Mouse (Mus musculus): ENCODE results near the gene Supv3l1.
"Not testable (repeated sequence)": the region's sequence is repeated elsewhere in the genome, so short reads cannot be mapped to it uniquely, and the experiment has no call there.

Gene Supv3l1

DNA sequence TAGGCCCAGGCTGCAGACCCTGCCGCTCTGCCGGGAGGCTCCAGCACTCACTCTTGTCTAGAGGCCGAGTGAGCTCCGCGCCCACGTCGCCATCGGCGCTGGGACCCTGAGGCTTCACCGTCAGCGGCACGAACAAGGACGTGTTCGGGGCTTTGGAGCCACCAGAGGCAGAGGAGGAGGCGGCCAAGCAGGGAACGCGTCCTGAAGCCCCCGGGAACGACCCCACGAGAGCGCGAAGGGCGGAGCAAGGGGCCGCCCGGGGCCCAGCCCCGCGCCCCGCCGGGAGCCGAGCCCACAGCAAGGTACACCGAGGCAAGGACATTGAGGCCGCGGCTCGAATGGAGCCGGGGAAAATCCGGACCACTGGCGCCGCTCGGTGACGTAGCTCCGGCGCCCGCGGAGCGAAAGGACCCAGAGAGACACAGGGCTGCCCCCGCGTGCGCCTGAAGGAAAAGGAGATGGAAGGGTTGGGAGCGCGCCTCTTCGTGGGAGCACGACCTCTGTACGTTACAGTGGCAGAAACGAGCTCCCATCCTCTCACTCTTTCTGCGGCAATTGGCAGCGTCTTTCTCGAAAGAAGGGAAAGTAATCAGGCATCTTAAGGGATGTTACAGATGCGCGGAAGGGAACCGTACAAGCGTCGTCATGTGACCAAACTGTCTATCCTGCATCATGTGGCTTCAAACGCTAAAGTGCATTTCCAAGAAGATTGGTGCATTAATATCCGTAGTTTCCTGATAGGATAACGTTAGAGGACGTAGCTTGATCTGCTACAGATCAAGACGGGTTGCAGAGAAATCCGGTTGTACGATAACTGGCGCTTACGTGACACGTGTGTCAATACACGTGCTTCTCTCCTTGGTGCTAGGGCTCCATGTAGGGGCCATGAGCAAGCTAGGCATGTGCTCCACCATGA, at the start of gene Supv3l1, which contains the start of gene 4930507D05Rik:
Gene Supv3l1 (minus strand): TSS at position 375 of the 916 bp plus-strand sequence.
Gene 4930507D05Rik (plus strand): TSS at position 126 of the 916 bp plus-strand sequence.
- peak; percentile 94 for DNase-seq

- DNase-seq: not testable (repeated sequence)
Measured at GRCm38 (mm10) chr10:62491681-62492080, 42.1 kb upstream of the Supv3l1 start.

- peak; percentile 74 for DNase-seq
Measured at GRCm38 (mm10) chr10:62488266-62488665, 38.7 kb upstream of the Supv3l1 start.

- DNase-seq: peak; percentile 98
Measured at GRCm38 (mm10) chr10:62486618-62487415, 37.3 kb upstream of the Supv3l1 start, which contains the start of gene Vps26a. Gene Vps26a (minus strand): TSS chr10:62486805.

GRCm38 (mm10) chr10:62485878-62486582, 36.5 kb upstream of the Supv3l1 start:
- DNase-seq: peak; percentile 64

DNA sequence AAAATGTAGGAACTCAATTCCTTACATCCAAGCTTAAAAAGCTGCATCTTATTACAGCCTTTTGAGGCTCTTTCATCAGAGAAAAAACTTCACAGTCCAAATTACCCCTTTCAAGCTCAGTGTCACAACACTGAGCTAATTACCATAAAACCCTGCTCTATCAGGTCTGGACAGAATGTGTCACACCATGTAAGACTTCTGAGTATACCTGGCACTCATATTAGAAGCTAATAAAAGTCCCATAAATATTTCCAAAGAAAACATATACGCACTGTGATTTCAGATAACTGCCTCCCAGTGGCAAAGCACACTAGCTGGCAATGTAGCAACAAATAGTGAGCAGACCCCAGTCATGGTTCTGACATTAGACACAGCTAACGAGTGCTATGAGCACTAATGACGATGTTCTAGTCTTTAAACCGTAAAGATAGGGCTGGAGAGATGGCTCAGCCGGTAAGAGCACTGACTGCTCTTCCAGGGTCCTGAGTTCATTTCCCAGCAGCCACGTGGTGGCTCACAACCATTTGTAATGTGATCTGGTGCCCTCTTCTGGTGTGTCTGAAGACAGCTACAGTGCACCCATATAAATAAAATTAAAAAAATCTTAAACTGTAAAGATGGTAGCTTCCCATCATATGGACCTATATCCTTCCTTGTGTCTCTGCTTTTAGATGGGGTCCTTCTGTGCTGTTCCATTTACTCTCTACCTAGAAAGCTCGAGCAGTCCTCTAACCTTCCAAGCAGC, 31.7 kb upstream of the Supv3l1 start:
- no peak for DNase-seq

- DNase-seq: no peak
Measured at GRCm38 (mm10) chr10:62476980-62477379, 27.4 kb upstream of the Supv3l1 start.

DNA sequence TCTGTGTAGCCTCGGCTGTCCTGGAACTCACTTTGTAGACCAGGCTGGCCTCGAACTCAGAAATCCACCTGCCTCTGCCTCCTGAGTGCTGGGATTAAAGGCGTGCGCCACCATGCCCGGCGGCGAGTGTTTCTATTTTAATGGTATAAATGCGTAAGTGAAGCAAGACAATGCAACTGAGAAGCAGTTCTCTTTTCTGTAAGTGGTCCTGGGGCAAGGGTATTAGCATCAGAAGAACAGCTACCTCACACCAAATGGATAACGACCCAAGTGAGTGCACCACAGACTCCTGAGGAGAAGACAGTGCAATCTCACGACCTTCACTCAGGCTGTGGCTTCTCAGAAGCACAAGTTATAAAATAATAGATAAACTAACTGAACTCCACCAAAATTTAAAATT, 25.4 kb upstream of the Supv3l1 start:
- no peak for DNase-seq

- no peak for DNase-seq
Measured at GRCm38 (mm10) chr10:62471105-62471504, 21.6 kb upstream of the Supv3l1 start.

DNA sequence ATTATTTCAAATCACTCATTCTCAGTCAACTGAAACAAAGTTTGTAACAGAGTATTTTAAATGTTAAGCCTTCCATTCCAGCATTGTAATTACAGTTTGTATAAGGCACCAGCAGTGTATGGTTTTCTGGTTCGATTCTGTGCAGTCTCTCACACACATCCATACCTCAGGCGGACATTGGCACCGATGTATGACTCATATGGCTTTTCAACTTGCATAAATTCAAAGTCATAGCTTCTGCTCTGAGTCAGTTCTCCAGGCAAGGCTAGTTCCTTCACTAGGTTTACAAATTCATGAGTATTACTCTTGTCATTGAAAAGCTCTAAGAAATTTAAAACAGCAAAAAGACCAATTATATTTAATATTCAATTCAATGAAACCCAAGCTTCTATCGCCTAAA, 20.2 kb upstream of the Supv3l1 start:
- no peak for DNase-seq

GRCm38 (mm10) chr10:62461321-62461720, 11.8 kb upstream of the Supv3l1 start:
- no peak for DNase-seq

DNA sequence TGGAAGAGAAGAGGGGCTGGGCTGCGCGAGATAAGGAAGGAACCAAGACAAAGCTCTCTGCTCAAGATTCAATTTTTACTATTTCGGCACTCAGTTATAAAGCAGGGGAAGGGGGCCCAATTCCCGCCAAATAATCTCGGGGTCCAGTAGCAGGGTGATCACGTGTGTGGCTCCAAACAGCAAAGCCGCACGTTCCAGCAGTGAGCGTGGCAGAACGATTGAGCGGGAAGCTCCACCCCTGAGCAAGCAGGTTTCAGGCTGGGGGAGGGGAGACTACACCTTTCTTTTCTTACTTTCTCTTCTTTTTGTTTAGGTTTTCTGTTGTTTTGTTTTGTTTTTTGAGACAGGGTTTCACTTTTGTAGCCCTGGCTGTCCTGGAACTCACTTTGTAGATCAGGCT, 2.5 kb upstream of the Supv3l1 start:
- DNase-seq: not testable (repeated sequence)

GRCm38 (mm10) chr10:62450280-62450640, 722 bp upstream of the Supv3l1 start:
- DNase-seq: no peak

DNA sequence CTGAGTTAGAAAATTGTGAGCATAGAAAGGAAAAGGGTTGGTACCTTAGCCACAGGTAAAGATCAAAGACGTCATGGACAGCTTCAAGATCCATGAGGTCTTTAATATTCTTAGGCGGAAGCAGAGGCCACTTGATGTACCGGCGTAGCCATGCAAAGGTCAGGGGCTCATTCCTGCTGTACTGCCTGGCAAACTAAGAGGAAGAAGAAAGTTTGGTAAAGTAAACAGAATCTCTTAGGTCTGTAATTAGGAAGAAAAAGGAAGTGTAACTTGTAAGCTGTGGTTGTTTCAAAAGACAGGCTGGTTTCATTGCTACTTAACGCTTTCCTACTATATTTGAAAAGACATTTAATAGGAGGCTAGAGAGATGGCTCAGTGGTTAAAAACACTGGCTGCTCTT, 19.1 kb downstream of the Supv3l1 start:
- DNase-seq: no peak

DNA sequence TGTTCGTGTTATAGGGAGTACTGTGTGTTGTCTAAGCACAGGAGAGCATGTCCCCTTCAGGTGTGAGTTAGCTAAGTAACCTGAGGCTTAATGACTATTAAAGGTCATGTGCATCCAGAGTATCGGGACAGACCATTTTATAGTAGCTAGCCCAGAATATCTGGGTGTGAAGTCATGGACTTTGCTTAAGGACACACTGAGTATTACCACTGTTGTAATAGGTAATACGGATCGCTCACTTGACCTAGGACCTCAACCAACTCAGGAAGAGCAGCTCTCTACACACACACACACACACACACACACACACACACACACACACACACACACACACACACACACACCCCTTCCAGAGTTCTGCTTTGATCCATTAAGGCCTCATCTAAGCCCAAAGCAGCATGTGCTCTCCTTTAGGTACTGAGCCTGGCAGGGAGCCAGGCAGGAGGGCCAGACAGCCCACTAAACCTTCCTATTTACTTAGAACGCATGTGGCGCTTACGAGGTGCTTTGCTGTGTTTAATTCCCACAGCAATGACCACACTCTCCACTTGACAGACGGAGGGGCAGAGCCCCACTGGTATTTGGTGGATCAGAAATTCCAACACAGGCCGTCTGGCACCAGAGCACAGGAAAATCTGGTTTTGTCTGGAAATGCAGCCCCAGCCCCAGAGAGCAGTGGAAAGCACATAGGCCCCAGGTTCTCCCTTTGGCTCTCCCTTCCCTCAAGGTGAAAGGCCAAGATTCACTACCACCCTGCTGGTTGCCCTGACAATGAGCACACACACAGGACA, 24.3 kb downstream of the Supv3l1 start:
- no peak for DNase-seq

- DNase-seq: peak; percentile 39
Measured at GRCm38 (mm10) chr10:62422255-62422654, 27.3 kb downstream of the Supv3l1 start, which contains the start of gene Hkdc1. Gene Hkdc1 (minus strand): TSS chr10:62422491.

GRCm38 (mm10) chr10:62421127-62421526, 28.4 kb downstream of the Supv3l1 start:
- no peak for DNase-seq

DNA sequence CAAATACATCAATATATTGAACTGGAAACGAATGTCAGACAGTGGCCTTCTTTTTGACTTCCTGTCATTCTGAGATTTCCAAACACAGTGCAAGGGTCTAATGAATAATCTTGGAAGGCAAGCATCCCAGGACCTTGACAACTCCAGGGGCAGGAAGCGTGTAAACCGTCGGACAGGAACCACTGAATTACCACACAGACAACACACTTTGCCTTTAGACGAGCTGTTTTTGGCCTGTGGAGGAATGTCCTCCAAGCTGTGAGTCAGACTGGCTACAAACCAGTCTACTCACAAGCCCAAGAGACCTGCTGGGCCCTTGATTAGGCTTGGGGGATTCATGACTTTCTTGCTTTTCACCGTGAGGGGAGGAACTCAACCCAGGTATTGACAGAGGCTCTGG, 29.1 kb downstream of the Supv3l1 start:
- no peak for DNase-seq

- no peak for DNase-seq
Measured at GRCm38 (mm10) chr10:62419422-62419821, 30.1 kb downstream of the Supv3l1 start.

DNA sequence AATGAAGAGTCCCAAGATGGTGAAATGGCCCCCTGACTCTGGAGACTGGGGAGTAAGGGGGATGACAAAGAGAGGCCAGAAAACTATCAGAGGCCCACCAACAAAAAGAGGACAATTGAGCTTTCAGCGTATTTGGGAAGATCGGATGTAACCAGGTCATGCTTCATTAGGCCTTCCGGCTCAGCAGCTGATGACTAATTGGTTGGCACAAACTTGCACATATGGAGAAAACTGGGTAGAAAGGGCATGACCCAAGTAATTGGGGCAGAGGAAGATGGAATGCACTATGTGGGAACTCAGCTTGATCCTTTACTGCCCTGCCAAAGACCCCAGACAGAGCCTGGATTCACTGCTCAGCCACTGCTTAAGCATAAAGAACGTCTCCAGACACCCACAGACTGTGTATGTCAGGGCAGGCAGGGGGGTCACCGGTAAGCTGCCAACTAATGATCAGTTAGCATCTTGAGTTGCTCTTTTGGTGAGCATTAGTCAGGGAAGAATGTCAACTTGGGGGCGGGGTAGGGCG, 30.6 kb downstream of the Supv3l1 start:
- no peak for DNase-seq

- no peak for DNase-seq
Measured at GRCm38 (mm10) chr10:62413606-62413982, 35.9 kb downstream of the Supv3l1 start.

Data from embryo, embryonic 11 days (tissue).